Mouse (Mus musculus): ENCODE results near the gene Lgals1.
"Not testable (repeated sequence)": the region's sequence is repeated elsewhere in the genome, so short reads cannot be mapped to it uniquely, and the experiment has no call there.

The Lgals1 gene

GRCm38 (mm10) chr15:78926021-78926919 is at the start of gene Lgals1:
Lgals1 (plus strand) TSS chr15:78926725.
- DNase-seq (ENCODE audit: low read depth, low spot score) = peak; percentile 88

GRCm38 (mm10) chr15:78876991-78877809 is 49.3 kb upstream of the Lgals1 start, which contains the start of gene Gga1:
Gga1 (plus strand) TSS chr15:78877190.
- DNase-seq (ENCODE audit: low read depth, low spot score) = peak; percentile 97

- peak; percentile 46 for DNase-seq (ENCODE audit: low read depth, low spot score)
Measured at GRCm38 (mm10) chr15:78877810-78878390, 48.6 kb upstream of the Lgals1 start.

GRCm38 (mm10) chr15:78878792-78879516 is 47.6 kb upstream of the Lgals1 start:
- DNase-seq (ENCODE audit: low read depth, low spot score) = not testable (repeated sequence)

GRCm38 (mm10) chr15:78880432-78880831 is 46.1 kb upstream of the Lgals1 start:
- no peak for DNase-seq (ENCODE audit: low read depth, low spot score)

GRCm38 (mm10) chr15:78881828-78882227 is 44.7 kb upstream of the Lgals1 start:
- DNase-seq (ENCODE audit: low read depth, low spot score) = no peak

GRCm38 (mm10) chr15:78889401-78889853 is 37.1 kb upstream of the Lgals1 start:
- DNase-seq (ENCODE audit: low read depth, low spot score) = peak; percentile 53

- no peak for DNase-seq (ENCODE audit: low read depth, low spot score)
Measured at GRCm38 (mm10) chr15:78892440-78892839, 34.1 kb upstream of the Lgals1 start.

- no peak for DNase-seq (ENCODE audit: low read depth, low spot score)
Measured at GRCm38 (mm10) chr15:78894726-78895125, 31.8 kb upstream of the Lgals1 start.

GRCm38 (mm10) chr15:78895741-78896140 is 30.8 kb upstream of the Lgals1 start:
- no peak for DNase-seq (ENCODE audit: low read depth, low spot score)

- DNase-seq (ENCODE audit: low read depth, low spot score) = peak; percentile 63
Measured at GRCm38 (mm10) chr15:78896149-78896548, 30.4 kb upstream of the Lgals1 start.

- DNase-seq (ENCODE audit: low read depth, low spot score) = peak; percentile 59
Measured at GRCm38 (mm10) chr15:78897488-78897887, 29.0 kb upstream of the Lgals1 start.

GRCm38 (mm10) chr15:78898507-78899001 is 28.0 kb upstream of the Lgals1 start:
- DNase-seq (ENCODE audit: low read depth, low spot score) = no peak

- DNase-seq (ENCODE audit: low read depth, low spot score) = no peak
Measured at GRCm38 (mm10) chr15:78899409-78899739, 27.2 kb upstream of the Lgals1 start, which contains the start of gene Gm49510. Gm49510 (plus strand) TSS chr15:78899667.

- DNase-seq (ENCODE audit: low read depth, low spot score) = peak; percentile 74
Measured at GRCm38 (mm10) chr15:78899740-78900584, 26.6 kb upstream of the Lgals1 start, which contains the start of gene Sh3bp1. Sh3bp1 (plus strand) TSS chr15:78899768.

- DNase-seq (ENCODE audit: low read depth, low spot score) = no peak
Measured at GRCm38 (mm10) chr15:78900585-78901421, 25.7 kb upstream of the Lgals1 start.

GRCm38 (mm10) chr15:78901422-78901789 is 25.1 kb upstream of the Lgals1 start:
- peak; percentile 50 for DNase-seq (ENCODE audit: low read depth, low spot score)

- peak; percentile 84 for DNase-seq (ENCODE audit: low read depth, low spot score)
Measured at GRCm38 (mm10) chr15:78903243-78903642, 23.3 kb upstream of the Lgals1 start.

- DNase-seq (ENCODE audit: low read depth, low spot score) = peak; percentile 57
Measured at GRCm38 (mm10) chr15:78908399-78908798, 18.1 kb upstream of the Lgals1 start.
